Mouse (Mus musculus) ES-E14 (cell line): Measurements from ENCODE around the gene St6galnac5.

Experiments
- CHD2 ChIP-seq: IDR thresholded peaks from 2 replicates; pipeline ENCODE4 v1.6.1; 2014; ENCODE audit warnings: mild to moderate bottlenecking, low read depth, low read length, inconsistent platforms
- HCFC1 ChIP-seq: IDR thresholded peaks from 2 replicates; pipeline ENCODE4 v1.6.1; 2012; ENCODE audit warnings: low read length, inconsistent platforms, borderline replicate concordance; ENCODE audit not compliant: insufficient read depth
- MAFK ChIP-seq: IDR thresholded peaks from 2 replicates; pipeline ENCODE4 v1.6.1; 2014; ENCODE audit warnings: mild to moderate bottlenecking, low read depth, low read length, inconsistent platforms; ENCODE audit not compliant: insufficient read depth
- ZC3H11A ChIP-seq: IDR thresholded peaks from 2 replicates; pipeline ENCODE4 v1.6.1; 2012; ENCODE audit warnings: low read depth, mild to moderate bottlenecking, inconsistent platforms, low read length, borderline replicate concordance

GRCm38 (mm10) chr3:152776872-152777540 is 205.0 kb downstream of the St6galnac5 start:
- TF ChIP-seq HCFC1, result no peak
- TF ChIP-seq MAFK, result no peak
- no peak for TF ChIP-seq ZC3H11A
- TF ChIP-seq CHD2, result no peak
